Mouse (Mus musculus): ENCODE data around the gene Aplnr.

- no peak for TF ChIP-seq CTCF (IDR thresholded peaks at IDR 0.05)
- TF ChIP-seq EP300 (IDR thresholded peaks at IDR 0.05): no peak
Measured at GRCm38 (mm10) chr2:85145346-85145745, 9.3 kb downstream of the Aplnr start.

Data from lung, postnatal 0 days (tissue).